Mouse (Mus musculus): ENCODE results near the gene Yipf2. TPM values are rescaled to one million over a fixed set of nuclear protein-coding genes. Genes with fewer than 3 reads are reported as not detected.

Gene Yipf2
- polyA plus RNA-seq (2015; fragmentation: Nextera tagmentation; extraction: Ambion mirVana), result 11.8 and 13.7 TPM in 2 replicates

DNA sequence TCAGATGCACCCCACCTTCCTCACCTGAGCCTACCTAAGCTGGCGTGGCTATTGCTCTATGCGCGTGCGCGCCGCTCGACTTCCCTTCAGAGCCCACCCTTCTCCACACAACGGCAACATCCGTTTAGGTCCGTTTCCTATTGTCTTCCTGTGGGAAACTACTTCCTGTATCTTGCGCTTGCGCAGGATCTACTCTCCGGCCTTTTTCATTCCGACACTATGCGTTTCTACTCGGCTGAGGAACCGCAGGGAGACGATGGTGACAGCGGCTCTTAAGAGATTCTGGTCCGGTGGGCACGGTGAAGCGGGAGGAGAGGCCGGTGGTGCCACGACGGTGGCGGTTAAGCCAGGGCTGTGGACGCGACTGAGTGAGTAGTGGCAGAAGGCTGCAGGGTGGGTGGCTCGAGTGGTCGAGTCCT, at the start of gene Yipf2, which contains the start of gene Timm29:
Gene Yipf2, minus strand, starts transcription at position 126 of the 419 bp plus-strand sequence.
Gene Timm29, plus strand, starts transcription at position 20 of the 419 bp plus-strand sequence.

DNA sequence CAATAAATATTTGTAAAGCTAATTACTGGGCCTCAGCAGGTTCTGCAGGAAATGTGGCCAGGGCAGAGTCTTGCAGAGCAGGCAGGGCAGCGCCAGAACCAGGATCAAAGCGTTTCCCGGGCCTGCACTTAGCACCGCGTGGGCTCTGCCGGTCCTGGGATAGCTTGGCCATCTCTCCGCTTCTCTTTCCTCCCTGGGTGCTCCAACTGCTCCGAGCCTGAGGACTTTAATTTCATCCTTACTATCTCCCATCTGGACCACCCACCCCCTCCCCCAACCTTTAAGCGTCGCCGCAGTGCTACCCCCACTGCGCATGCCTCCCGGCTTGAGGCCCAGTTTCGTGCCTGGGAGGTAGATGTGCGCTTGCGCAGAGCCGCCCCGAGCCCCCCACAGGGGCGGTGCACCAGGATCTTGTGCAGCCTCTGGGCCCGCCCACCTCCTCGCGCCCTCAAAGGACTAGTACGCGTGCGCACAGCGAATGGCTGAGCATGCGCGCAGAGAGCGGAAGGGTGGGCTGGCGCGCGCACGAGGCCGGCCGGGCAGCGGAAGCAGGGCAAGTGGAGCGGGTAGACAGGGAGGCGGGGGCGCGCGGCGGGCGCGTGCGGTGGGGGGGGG, 23.1 kb upstream of the Yipf2 start, which contains the start of gene Smarca4:
Gene Smarca4, plus strand, starts transcription at position 553 of the 615 bp plus-strand sequence.

DNA sequence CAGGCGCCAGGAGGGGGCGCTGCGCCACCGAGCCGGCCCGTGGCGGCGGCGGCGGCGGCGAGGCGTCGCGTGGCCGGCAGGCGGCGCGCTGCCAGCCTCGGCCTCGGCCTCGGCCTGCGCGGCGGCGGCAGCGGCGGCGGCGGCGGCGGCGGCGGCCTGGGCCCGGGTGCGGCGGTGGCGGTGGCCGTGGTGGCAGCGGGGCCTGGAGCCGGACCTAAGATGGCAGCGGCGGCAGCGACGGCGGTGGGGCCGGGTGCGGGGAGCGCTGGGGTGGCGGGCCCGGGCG, 45.9 kb downstream of the Yipf2 start, which contains the start of gene Carm1:
Gene Carm1, plus strand, starts transcription at position 106 of the 286 bp plus-strand sequence.

MicroRNA genes within 50 kb of the gene (microRNA counts, 519-probe panel; counts per million panel counts)
- microRNA mmu-miR-1946b, result 88.3 counts per million

Other genes with a start within 250 kb of the Yipf2 start
- gene Ilf3, start 225.0 kb downstream of the Yipf2 start, polyA plus RNA-seq (2015; fragmentation: Nextera tagmentation; extraction: Ambion mirVana), result 54.4 and 64.5 TPM in 2 replicates
- 26.2 and 27.2 TPM in 2 replicates for gene Qtrt1, start 181.0 kb downstream of the Yipf2 start, polyA plus RNA-seq (2015; fragmentation: Nextera tagmentation; extraction: Ambion mirVana)
- gene Dnm2, start 167.9 kb downstream of the Yipf2 start, polyA plus RNA-seq (2015; fragmentation: Nextera tagmentation; extraction: Ambion mirVana), result 51.4 and 53.8 TPM in 2 replicates
- gene Tmed1, start 82.6 kb downstream of the Yipf2 start, polyA plus RNA-seq (2015; fragmentation: Nextera tagmentation; extraction: Ambion mirVana), result 26.0 and 30.3 TPM in 2 replicates
- gene AB124611, start 66.7 kb downstream of the Yipf2 start, polyA plus RNA-seq (2015; fragmentation: Nextera tagmentation; extraction: Ambion mirVana), result 28.3 and 37.9 TPM in 2 replicates
- 16.9 and 17.5 TPM in 2 replicates for gene Carm1, start 45.9 kb downstream of the Yipf2 start, polyA plus RNA-seq (2015; fragmentation: Nextera tagmentation; extraction: Ambion mirVana)
- 16.4 and 16.7 TPM in 2 replicates for gene Timm29, start 106 bp downstream of the Yipf2 start, polyA plus RNA-seq (2015; fragmentation: Nextera tagmentation; extraction: Ambion mirVana)
- gene Smarca4, start 23.3 kb upstream of the Yipf2 start, polyA plus RNA-seq (2015; fragmentation: Nextera tagmentation; extraction: Ambion mirVana), result 25.5 and 26.8 TPM in 2 replicates
- gene Ldlr, start 130.7 kb upstream of the Yipf2 start, polyA plus RNA-seq (2015; fragmentation: Nextera tagmentation; extraction: Ambion mirVana), result 5.2 and 5.3 TPM in 2 replicates
- 108 and 118 TPM in 2 replicates for gene Spc24, start 167.5 kb upstream of the Yipf2 start, polyA plus RNA-seq (2015; fragmentation: Nextera tagmentation; extraction: Ambion mirVana)
- gene Kank2, start 205.9 kb upstream of the Yipf2 start, polyA plus RNA-seq (2015; fragmentation: Nextera tagmentation; extraction: Ambion mirVana), result 4.1 and 4.5 TPM in 2 replicates
- 0.61 and 0.66 TPM in 2 replicates for gene Angptl8, start 242.7 kb upstream of the Yipf2 start, polyA plus RNA-seq (2015; fragmentation: Nextera tagmentation; extraction: Ambion mirVana)